In genomic region chr9:58801441-58801840, GRCm38 (mm10) we compare ENCODE assay signal across 35 mouse cellular contexts. TPM values are rescaled to one million over a fixed set of nuclear protein-coding genes. Genes with fewer than 3 reads are reported as not detected.
"Had no signal": no experiment of that assay in that cellular context is flagged by ENCODE, and none has a peak within 500 bp of the region (broad histone marks: within the 10 kb centered on the region; RNA-seq: fewer than 3 reads in every experiment).

No protein-coding gene starts in this region.

- H3K4me1 ChIP-seq: limb, embryonic 12.5 days; liver, embryonic 15.5 days had no signal

- H3K4me3 ChIP-seq: left cerebral cortex, adult 2 months; limb, embryonic 12.5 days; limb, embryonic 13.5 days; limb, embryonic 15.5 days; liver, embryonic 12.5 days; liver, embryonic 13.5 days; liver, embryonic 15.5 days; lung, embryonic 15.5 days; megakaryocyte, embryonic 14.5 days; midbrain, embryonic 10.5 days; midbrain, embryonic 12.5 days; midbrain, embryonic 13.5 days; midbrain, embryonic 15.5 days; myocyte had no signal

- H3K27me3 ChIP-seq: limb, embryonic 12.5 days; limb, embryonic 13.5 days; lung, embryonic 15.5 days; midbrain, embryonic 15.5 days had no signal

- H3K36me3 ChIP-seq: limb, embryonic 12.5 days; limb, embryonic 13.5 days; limb, embryonic 15.5 days; liver, embryonic 12.5 days; liver, embryonic 13.5 days; liver, embryonic 15.5 days; lung, embryonic 15.5 days; midbrain, embryonic 10.5 days; midbrain, embryonic 12.5 days; midbrain, embryonic 13.5 days; midbrain, embryonic 15.5 days had no signal

- H3K27ac ChIP-seq: left cerebral cortex, adult 2 months; limb, embryonic 12.5 days; limb, embryonic 13.5 days; limb, embryonic 15.5 days; liver, embryonic 12.5 days; liver, embryonic 13.5 days; liver, embryonic 14.5 days; liver, embryonic 15.5 days; lung, embryonic 15.5 days; macrophage; midbrain, embryonic 10.5 days; midbrain, embryonic 12.5 days; midbrain, embryonic 13.5 days; midbrain, embryonic 15.5 days had no signal

- DNase-seq: left cerebral cortex, postnatal 4 days; liver; liver, embryonic 13.5 days; liver, postnatal 0 days; lung, adult 18-20 months; lung, adult 2 months; lung, embryonic 14.5 days; lung, postnatal 10 days; lung, postnatal 14 days; lung, postnatal 36 days; midbrain, embryonic 14.5 days had no signal

- H3K9me3 ChIP-seq: limb, embryonic 12.5 days; limb, embryonic 13.5 days; limb, embryonic 15.5 days; liver, embryonic 12.5 days; liver, embryonic 13.5 days; liver, embryonic 15.5 days; lung, embryonic 15.5 days; megakaryocyte, embryonic 14.5 days; midbrain, embryonic 10.5 days; midbrain, embryonic 12.5 days; midbrain, embryonic 13.5 days; midbrain, embryonic 15.5 days had no signal

RNA-seq across cellular contexts. Expression of gene Hcn4, which starts 21.8 kb away (rescaled TPM):
- total RNA-seq: liver, adult 2 months; megakaryocyte progenitor cell, adult 5-6 weeks; megakaryocyte, adult 5-6 weeks; megakaryocyte-erythroid progenitor cell, adult 5-6 weeks; monocyte, adult 5-6 weeks had no signal
- polyA plus RNA-seq: liver, adult 2 months; liver, embryonic 13.5 days; liver, embryonic 15.5 days; liver, embryonic 16.5 days; liver, postnatal 0 days; macrophage had no signal

RNA-seq across cellular contexts. Expression of gene Rec114, which starts 57.7 kb away (rescaled TPM):
- total RNA-seq: left cerebral cortex, adult 8-10 months; left cerebral cortex, postnatal 14 days; left cerebral cortex, postnatal 25 days had no signal
- polyA plus RNA-seq: macrophage had no signal
